8 mouse cellular contexts compared by ENCODE assay signal in genomic region chr5:121219980-121220731, GRCm38 (mm10). TPM values are rescaled to one million over a fixed set of nuclear protein-coding genes. Genes with fewer than 3 reads are reported as not detected.
DNase-seq lines count a peak whose midpoint lies in the region; ATAC-seq and TF ChIP-seq lines count a peak whose summit lies in the region.

Hectd4 (plus strand) TSS chr5:121220219.

- TF ChIP-seq EP300 in heart, adult 2 months (IDR thresholded peaks at IDR 0.05; ENCODE audit: insufficient read depth, low read depth, low read length): no peak

- no peaks in the 10 kb centered on the region for H3K27me3 ChIP-seq in embryonic facial prominence, embryonic 13.5 days
- no peaks in the 10 kb centered on the region for H3K27me3 ChIP-seq in heart, adult 2 months (ENCODE audit: control insufficient read depth, insufficient read depth, low read length)
- no peaks in the 10 kb centered on the region for H3K27me3 ChIP-seq in limb, embryonic 13.5 days
- no peaks in the 10 kb centered on the region for H3K27me3 ChIP-seq in midbrain, embryonic 16.5 days (ENCODE audit: control insufficient read depth, insufficient read depth, low read depth, low read length)

- 2% methylated on average over 67 of the region's 90 CpGs for WGBS in embryonic facial prominence, embryonic 13.5 days
- 4% methylated on average over 71 of the region's 90 CpGs for WGBS in heart, adult 2 months
- WGBS in limb, embryonic 13.5 days: 1% methylated on average over 41 of the region's 90 CpGs
- WGBS in midbrain, embryonic 16.5 days: 2% methylated on average over 54 of the region's 90 CpGs

- H3K4me3 ChIP-seq in embryonic facial prominence, embryonic 13.5 days: peak within 1 kb of the TSS; percentile 96
- peak within 1 kb of the TSS; percentile 81 for H3K4me3 ChIP-seq in heart, adult 2 months
- H3K4me3 ChIP-seq in limb, embryonic 13.5 days: peak within 1 kb of the TSS; percentile 96
- peak within 1 kb of the TSS; percentile 98 for H3K4me3 ChIP-seq in midbrain, embryonic 16.5 days (ENCODE audit: low read depth, low read length)

- peak within 1 kb of the TSS; percentile 81 for H3K27ac ChIP-seq in embryonic facial prominence, embryonic 13.5 days
- peak within 1 kb of the TSS; percentile 65 for H3K27ac ChIP-seq in heart, adult 2 months
- H3K27ac ChIP-seq in limb, embryonic 13.5 days: peak within 1 kb of the TSS; percentile 75
- H3K27ac ChIP-seq in midbrain, embryonic 16.5 days (ENCODE audit: low read length): peak within 1 kb of the TSS; percentile 95

- intact Hi-C loops in heart, adult 2 months (cut with DNase I): loop anchor here (5.0 kb wide), 1 partner anchor 172 kb away; no protein-coding TSS in a partner anchor

- peaks cover 5% of the 10 kb centered on the region for H3K79me2 ChIP-seq in heart, adult 2 months (replicated peaks; ENCODE audit: control insufficient read depth, insufficient read depth, low read length)

- H3K9ac ChIP-seq in embryonic facial prominence, embryonic 13.5 days: peak within 1 kb of the TSS; percentile 93
- H3K9ac ChIP-seq in heart, adult 2 months (ENCODE audit: low read depth, low read length): peak within 1 kb of the TSS; percentile 94
- peak within 1 kb of the TSS; percentile 90 for H3K9ac ChIP-seq in limb, embryonic 13.5 days
- H3K9ac ChIP-seq in midbrain, embryonic 16.5 days (ENCODE audit: low read depth, low read length): peak within 1 kb of the TSS; percentile 99

- no peaks in the 10 kb centered on the region for H3K36me3 ChIP-seq in embryonic facial prominence, embryonic 13.5 days
- peaks cover 4% of the 10 kb centered on the region; the same call in 1 of the 2 replicates for H3K36me3 ChIP-seq in heart, adult 2 months (ENCODE audit: control insufficient read depth, insufficient read depth, low read length)
- H3K36me3 ChIP-seq in limb, embryonic 13.5 days: no peaks in the 10 kb centered on the region
- H3K36me3 ChIP-seq in midbrain, embryonic 16.5 days (ENCODE audit: control insufficient read depth, insufficient read depth, low read length): no peaks in the 10 kb centered on the region

- H3K9me3 ChIP-seq in embryonic facial prominence, embryonic 13.5 days: no peaks in the 10 kb centered on the region
- no peaks in the 10 kb centered on the region for H3K9me3 ChIP-seq in limb, embryonic 13.5 days
- H3K9me3 ChIP-seq in midbrain, embryonic 16.5 days (replicated peaks; ENCODE audit: control insufficient read depth, low read length, poor library complexity, severe bottlenecking): no peaks in the 10 kb centered on the region

- ATAC-seq in embryonic facial prominence, embryonic 13.5 days (ENCODE audit: insufficient number of reproducible peaks, insufficient read depth, low FRiP score, low TSS enrichment, low read depth): peak; percentile 87
- ATAC-seq in limb, embryonic 13.5 days (ENCODE audit: low FRiP score, low read depth): peak; percentile 87
- ATAC-seq in midbrain, embryonic 16.5 days: peak; percentile 80

- peak; percentile 79 for TF ChIP-seq POLR2A in heart, adult 2 months (IDR thresholded peaks at IDR 0.05; ENCODE audit: insufficient read depth, low read depth, low read length)

- peak; percentile 90 for DNase-seq in 3134 (ENCODE audit: extremely low read depth, insufficient read length, low spot score)
- peak; percentile 99 for DNase-seq in adrenal gland, postnatal 36 days
- peak; percentile 95 to 99 for DNase-seq in heart, adult 2 months
- peak; percentile 93 to 98 for DNase-seq in kidney, adult 8-10 months
- peak; percentile 100 for DNase-seq in spleen, postnatal 10 days (ENCODE audit: low spot score in 2 of 2)

- H3K4me1 ChIP-seq in embryonic facial prominence, embryonic 13.5 days: peaks cover 15% of the 10 kb centered on the region
- H3K4me1 ChIP-seq in heart, adult 2 months (ENCODE audit: control insufficient read depth, insufficient read depth, low read length): peaks cover 4% of the 10 kb centered on the region
- H3K4me1 ChIP-seq in limb, embryonic 13.5 days: peaks cover 12% of the 10 kb centered on the region
- H3K4me1 ChIP-seq in midbrain, embryonic 16.5 days (ENCODE audit: control insufficient read depth, insufficient read depth, low read length): peaks cover 17% of the 10 kb centered on the region

- TF ChIP-seq CTCF in heart, adult 2 months (IDR thresholded peaks at IDR 0.05): no peak

- H3K4me2 ChIP-seq in embryonic facial prominence, embryonic 13.5 days: peak within 1 kb of the TSS; percentile 73
- H3K4me2 ChIP-seq in limb, embryonic 13.5 days (replicated peaks): peak within 1 kb of the TSS; percentile 79
- H3K4me2 ChIP-seq in midbrain, embryonic 16.5 days (ENCODE audit: low read length): peak within 1 kb of the TSS; percentile 71

RNA-seq across cellular contexts. Expression of gene Hectd4, which starts in this region (rescaled TPM):
- 10 to 100 TPM; 22.1 to 23.2 TPM for total RNA-seq in adrenal gland, postnatal 36 days (2021)
- 4.7 and 7.1 TPM in 2 replicates for polyA plus RNA-seq in embryonic facial prominence, embryonic 13.5 days (2015; fragmentation: Nextera tagmentation; extraction: Ambion mirVana)
- 10 to 100 TPM; 22.6 to 23.1 TPM for total RNA-seq in heart, adult 2 months (2021)
- 9.8 and 13.8 TPM in 2 replicates for polyA plus RNA-seq in heart, adult 2 months (2012; rRNA removed)
- polyA plus RNA-seq in limb, embryonic 13.5 days (2015; fragmentation: Nextera tagmentation; extraction: Ambion mirVana): 5.2 and 5.6 TPM in 2 replicates
- 22.6 and 22.9 TPM in 2 replicates for polyA plus RNA-seq in midbrain, embryonic 16.5 days (2015; fragmentation: Nextera tagmentation; extraction: Ambion mirVana)

Comparison
In these comparisons a context has a peak if more than half of its experiments do, and no peak if none do; other contexts are left out.
1. Peak in every context shown above with its lines: DNase-seq, ATAC-seq, H3K4me3 ChIP-seq and H3K27ac ChIP-seq.